Mouse (Mus musculus) hindbrain, embryonic 11.5 days (tissue): ENCODE measurements around the gene Bst1. TPM values are rescaled to one million over a fixed set of nuclear protein-coding genes. Genes with fewer than 3 reads are reported as not detected.
A peak's percentile ranks its signal among the peaks of the same experiment; 100 is the strongest.

Source experiments
- ATAC-seq: fragments of 200-750 bp; cut with Nextera tagmentation; 2 replicates; pipeline ENCODE4 v1.8.0; 2017; ENCODE audit warnings: mild to moderate bottlenecking, moderate TSS enrichment, moderate library complexity; ENCODE audit not compliant: low FRiP score
- DNase-seq: peaks from one replicate; pipeline ENCODE4 v3.0.0-alpha.2; 2015; ENCODE audit warnings: low spot score
- H3K27ac ChIP-seq: fragments of 300-500 bp; sonication (generic); 2 replicates; pipeline ENCODE4 v1.5.1; 2014; ENCODE audit warnings: mild to moderate bottlenecking, low read depth, low read length
- H3K27me3 ChIP-seq: fragments of 300-500 bp; sonication (generic); 2 replicates; pipeline ENCODE4 v1.6.1; 2014; ENCODE audit warnings: mild to moderate bottlenecking, low read length, moderate library complexity, mixed read lengths; ENCODE audit not compliant: control insufficient read depth, insufficient read depth
- H3K36me3 ChIP-seq: fragments of 300-500 bp; sonication (generic); 2 replicates; pipeline ENCODE4 v1.6.1; 2014; ENCODE audit warnings: mild to moderate bottlenecking, low read length, moderate library complexity, mixed read lengths; ENCODE audit not compliant: control insufficient read depth, insufficient read depth
- H3K4me1 ChIP-seq: fragments of 300-500 bp; sonication (generic); replicated peaks from 2 replicates; pipeline ENCODE4 v1.6.1; 2014; ENCODE audit warnings: low read length, mixed read lengths; ENCODE audit not compliant: control insufficient read depth, insufficient read depth
- H3K4me2 ChIP-seq: fragments of 300-500 bp; sonication (generic); replicated peaks from 2 replicates; pipeline ENCODE4 v1.6.1; 2014; ENCODE audit warnings: mild to moderate bottlenecking, low read depth, low read length
- H3K4me3 ChIP-seq: fragments of 300-500 bp; sonication (generic); 2 replicates; pipeline ENCODE4 v1.5.1; 2014; ENCODE audit warnings: low read depth, low read length
- H3K9ac ChIP-seq: fragments of 300-500 bp; sonication (generic); 2 replicates; pipeline ENCODE4 v1.6.1; 2014; ENCODE audit warnings: low read depth, low read length
- H3K9me3 ChIP-seq: fragments of 300-500 bp; sonication (generic); 2 replicates; pipeline ENCODE4 v1.6.1; 2016; ENCODE audit warnings: low read length; ENCODE audit not compliant: control insufficient read depth
- WGBS: fragments of 180-500 bp; shearing (Covaris S2); extraction: QIAGEN DNeasy Blood & Tissue Kit; methylation state at CpG from one replicate; pipeline ENCODE4 v1.1.7; 2014; 5-methylcytosine and 5-hydroxymethylcytosine counted together
- polyA plus RNA-seq: library from polyadenylated mRNA; unstranded; fragments of >200 nt; fragmentation: Nextera tagmentation; extraction: Ambion mirVana; gene quantifications from 2 replicates; pipeline ENCODE4 v1.2.1, GENCODE M21; 2014

The Bst1 gene
- polyA plus RNA-seq, 1 experiment from 2014 or later: not detected

DNA sequence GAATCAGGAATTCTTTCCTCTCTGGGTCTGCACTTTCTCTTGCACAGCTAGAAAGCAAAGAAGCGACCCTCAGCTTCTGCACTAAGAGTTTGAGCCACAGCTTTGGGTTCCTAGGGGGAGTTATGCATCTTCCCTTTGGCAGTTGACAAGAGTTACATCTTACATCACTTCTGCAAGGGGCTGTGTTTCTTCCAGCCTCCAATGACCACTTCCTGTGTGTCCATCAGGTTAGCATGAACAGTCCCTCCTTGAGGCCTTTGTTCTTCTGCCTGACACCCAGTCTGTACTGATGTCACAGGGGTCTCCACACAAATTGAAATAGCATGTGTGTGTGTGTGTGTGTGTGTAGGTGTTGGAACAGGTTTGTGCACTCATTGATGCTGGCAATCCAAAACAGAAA is 54.0 kb downstream of the Bst1 start:
- H3K27ac ChIP-seq: no peak overlapping the region
- 72% methylated on average over 1 of the region's 1 CpGs for WGBS
- H3K9me3 ChIP-seq: no peaks in the 10 kb centered on the region
- H3K4me3 ChIP-seq: no peak overlapping the region
- no peak overlapping the region for H3K9ac ChIP-seq
- no peak overlapping the region for H3K4me2 ChIP-seq
- DNase-seq (no peak), ATAC-seq (no peak)
- H3K36me3 ChIP-seq: no peaks in the 10 kb centered on the region
- H3K27me3 ChIP-seq: no peaks in the 10 kb centered on the region
- H3K4me1 ChIP-seq: no peaks in the 10 kb centered on the region

DNA sequence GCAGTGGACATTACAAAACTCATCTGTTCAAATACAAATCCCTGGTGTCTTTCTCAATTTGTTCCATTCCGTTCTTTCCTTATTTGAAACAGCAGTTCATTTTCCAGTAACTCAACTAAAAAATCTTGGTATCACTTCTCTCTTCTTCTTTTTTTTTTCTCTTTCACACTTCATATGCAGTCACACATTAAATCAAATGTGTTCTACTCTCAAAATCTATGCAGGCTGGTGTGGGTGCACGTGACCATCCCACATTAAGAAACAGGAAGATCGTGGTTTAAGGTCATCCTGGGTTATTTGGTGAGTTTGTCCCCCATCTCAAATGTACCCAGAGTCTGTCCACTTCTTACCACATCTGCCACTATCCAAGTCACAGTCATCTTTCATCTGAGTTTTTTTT is 63.3 kb downstream of the Bst1 start:
- no peak for ATAC-seq
- 90% methylated on average over 3 of the region's 3 CpGs for WGBS
- DNase-seq: no peak

GRCm38 (mm10) chr5:43885060-43885820 is 66.6 kb downstream of the Bst1 start:
- H3K27ac ChIP-seq: no peak overlapping the region
- 23% methylated on average over 3 of the region's 3 CpGs for WGBS
- no peaks in the 10 kb centered on the region for H3K27me3 ChIP-seq
- no peaks in the 10 kb centered on the region for H3K4me1 ChIP-seq
- no peaks in the 10 kb centered on the region for H3K9me3 ChIP-seq
- no peak overlapping the region for H3K4me3 ChIP-seq
- H3K36me3 ChIP-seq: no peaks in the 10 kb centered on the region
- DNase-seq: no peak
- H3K4me2 ChIP-seq: no peak overlapping the region
- ATAC-seq: no peak
- no peak overlapping the region for H3K9ac ChIP-seq

More for the DNA sequence above, 63.3 kb downstream of the Bst1 start:
- Histone ChIP-seq H3K36me3 (no peaks in the 10 kb centered on the region), H3K27me3 (no peaks in the 10 kb centered on the region), H3K9ac (no peak overlapping the region), H3K4me2 (no peak overlapping the region), H3K4me3 (no peak overlapping the region), H3K4me1 (no peaks in the 10 kb centered on the region), H3K9me3 (no peaks in the 10 kb centered on the region), H3K27ac (no peak overlapping the region)

- H3K9me3 ChIP-seq: no peaks in the 10 kb centered on the region
- H3K9ac ChIP-seq: no peak overlapping the region
- no peaks in the 10 kb centered on the region for H3K4me1 ChIP-seq
- H3K36me3 ChIP-seq: no peaks in the 10 kb centered on the region
- no peaks in the 10 kb centered on the region for H3K27me3 ChIP-seq
- no peak for ATAC-seq
- H3K27ac ChIP-seq: no peak overlapping the region
- H3K4me3 ChIP-seq: no peak overlapping the region
- peak; percentile 52 for DNase-seq
- no peak overlapping the region for H3K4me2 ChIP-seq
- WGBS: 9% methylated on average over 1 of the region's 1 CpGs
These were observed 73.7 kb downstream of the Bst1 start for GRCm38 (mm10) chr5:43892386-43892785.

Other genes with a start within 250 kb of the Bst1 start
- 7.4 and 9.4 TPM in 2 replicates for gene Cc2d2a, start 156.5 kb upstream of the Bst1 start, polyA plus RNA-seq
- 66.3 and 71.4 TPM in 2 replicates for gene Fbxl5, start 2.8 kb downstream of the Bst1 start, polyA plus RNA-seq
- gene Cd38, start 49.7 kb downstream of the Bst1 start, polyA plus RNA-seq: 8.0 and 8.9 TPM in 2 replicates
- 0.71 and 0.80 TPM in 2 replicates for gene Gm7879, start 94.3 kb downstream of the Bst1 start, polyA plus RNA-seq
- 1.8 and 3.4 TPM in 2 replicates for gene Fgfbp1, start 162.9 kb downstream of the Bst1 start, polyA plus RNA-seq